Mouse (Mus musculus) hindbrain, embryonic 14.5 days (tissue): ENCODE measurements around the gene Surf4. TPM values are rescaled to one million over a fixed set of nuclear protein-coding genes. Genes with fewer than 3 reads are reported as not detected.
A peak's percentile ranks its signal among the peaks of the same experiment; 100 is the strongest.

Source experiments
- ATAC-seq: fragments of 200-750 bp; cut with Nextera tagmentation; 2 replicates; pipeline ENCODE4 v1.8.0; 2017; ENCODE audit warnings: moderate number of reproducible peaks, mild to moderate bottlenecking, moderate TSS enrichment, moderate library complexity; ENCODE audit not compliant: low FRiP score
- DNase-seq: peaks from one replicate; pipeline ENCODE4 v3.0.0-alpha.2; 2015; ENCODE audit warnings: low spot score
- H3K27ac ChIP-seq: fragments of 300-500 bp; sonication (generic); 2 replicates; pipeline ENCODE4 v1.5.1; 2014; ENCODE audit warnings: mild to moderate bottlenecking, moderate library complexity
- H3K27me3 ChIP-seq: fragments of 300-500 bp; sonication (generic); 2 replicates; pipeline ENCODE4 v1.6.1; 2014; ENCODE audit warnings: mild to moderate bottlenecking, low read length, mixed read lengths; ENCODE audit not compliant: control insufficient read depth, insufficient read depth
- H3K36me3 ChIP-seq: fragments of 300-500 bp; sonication (generic); replicated peaks from 2 replicates; pipeline ENCODE4 v1.6.1; 2014; ENCODE audit not compliant: control insufficient read depth, insufficient read depth
- H3K4me1 ChIP-seq: fragments of 300-500 bp; sonication (generic); replicated peaks from 2 replicates; pipeline ENCODE4 v1.6.1; 2014; ENCODE audit warnings: antibody characterized with exemption, low read length, mixed read lengths; ENCODE audit not compliant: control insufficient read depth, insufficient read depth
- H3K4me2 ChIP-seq: fragments of 300-500 bp; sonication (generic); replicated peaks from 2 replicates; pipeline ENCODE4 v1.6.1; 2014; ENCODE audit warnings: mild to moderate bottlenecking, moderate library complexity
- H3K4me3 ChIP-seq: fragments of 300-500 bp; sonication (generic); replicated peaks from 2 replicates; pipeline ENCODE4 v1.5.1; 2014; ENCODE audit warnings: mild to moderate bottlenecking, low read length
- H3K9ac ChIP-seq: fragments of 300-500 bp; sonication (generic); 2 replicates; pipeline ENCODE4 v1.6.1; 2014
- H3K9me3 ChIP-seq: fragments of 300-500 bp; sonication (generic); 2 replicates; pipeline ENCODE4 v1.6.1; 2016; ENCODE audit warnings: low read length; ENCODE audit not compliant: control insufficient read depth
- WGBS: fragments of 180-500 bp; shearing (Covaris S2); extraction: QIAGEN DNeasy Blood & Tissue Kit; methylation state at CpG from one replicate; pipeline ENCODE4 v1.1.7; 2014; 5-methylcytosine and 5-hydroxymethylcytosine counted together
- polyA plus RNA-seq: library from polyadenylated mRNA; unstranded; fragments of >200 nt; fragmentation: Nextera tagmentation; extraction: Ambion mirVana; gene quantifications from 2 replicates; pipeline ENCODE4 v1.2.1, GENCODE M21; 2014

The Surf4 gene
- 109 and 117 TPM in 2 replicates for polyA plus RNA-seq

- H3K27me3 ChIP-seq: no peaks in the 10 kb centered on the region
- peaks cover 17% of the 10 kb centered on the region for H3K4me1 ChIP-seq
- H3K9ac ChIP-seq: peak within 1 kb of the TSS; percentile 89
- peak within 1 kb of the TSS; percentile 73 for H3K27ac ChIP-seq
- ATAC-seq (peak; percentile 96), DNase-seq (peak; percentile 88)
- H3K4me3 ChIP-seq: peak within 1 kb of the TSS; percentile 71
- WGBS: 1% methylated on average over 62 of the region's 70 CpGs
- H3K4me2 ChIP-seq: peak within 1 kb of the TSS; percentile 94
- H3K36me3 ChIP-seq: 0 out of 2 replicates have a peak, but pooled peaks cover 25% of the 10 kb centered on the region
- no peaks in the 10 kb centered on the region for H3K9me3 ChIP-seq
Observed at GRCm38 (mm10) chr2:26933304-26934055, at the start of gene Surf4, which contains the start of gene Stkld1. Surf4 (minus strand) TSS chr2:26933928. Stkld1 (plus strand) TSS chr2:26934047.

- ATAC-seq: no peak
- Histone ChIP-seq H3K4me1 (no peaks in the 10 kb centered on the region), H3K9ac (no peak overlapping the region), H3K4me3 (no peak overlapping the region), H3K27me3 (no peaks in the 10 kb centered on the region), H3K9me3 (no peaks in the 10 kb centered on the region), H3K4me2 (no peak overlapping the region), H3K36me3 (no peaks in the 10 kb centered on the region), H3K27ac (no peak overlapping the region)
- no peak for DNase-seq
- WGBS: 84% methylated on average over 1 of the region's 1 CpGs
Observed at GRCm38 (mm10) chr2:26980361-26980760, 46.6 kb upstream of the Surf4 start.

DNA sequence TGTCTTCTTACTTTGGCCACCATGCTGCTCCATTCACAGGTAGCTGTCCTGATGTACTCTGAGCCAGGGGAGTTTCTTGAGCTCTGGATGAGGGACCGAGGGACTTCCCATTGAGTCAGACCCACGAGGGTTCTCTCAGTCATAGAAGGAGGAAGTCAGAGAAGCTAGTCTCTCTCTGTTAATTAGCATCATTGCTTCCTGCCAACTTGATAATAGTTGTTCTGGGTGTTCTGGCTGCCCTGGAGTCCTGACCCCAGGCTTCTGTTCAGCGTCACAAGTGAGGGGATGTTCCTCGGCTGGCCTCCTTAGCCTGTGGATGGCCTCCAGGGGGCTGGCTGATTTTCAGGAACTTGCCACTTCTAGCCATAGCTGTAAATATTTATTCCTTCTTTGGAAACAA, 40.2 kb upstream of the Surf4 start:
- Histone ChIP-seq H3K9ac (no peak overlapping the region), H3K36me3 (no peaks in the 10 kb centered on the region), H3K4me3 (no peak overlapping the region), H3K4me1 (no peaks in the 10 kb centered on the region), H3K4me2 (no peak overlapping the region), H3K27me3 (no peaks in the 10 kb centered on the region), H3K27ac (no peak overlapping the region), H3K9me3 (no peaks in the 10 kb centered on the region)
- ATAC-seq (no peak), DNase-seq (no peak)
- WGBS: 65% methylated on average over 4 of the region's 4 CpGs

GRCm38 (mm10) chr2:26973116-26973515, 39.4 kb upstream of the Surf4 start, which contains the start of gene Adamts13:
Adamts13 (plus strand) TSS chr2:26973416.
- no peaks in the 10 kb centered on the region for H3K9me3 ChIP-seq
- H3K36me3 ChIP-seq: no peaks in the 10 kb centered on the region
- no peak within 1 kb of the TSS for H3K4me3 ChIP-seq
- H3K4me2 ChIP-seq: no peak within 1 kb of the TSS
- H3K27me3 ChIP-seq: no peaks in the 10 kb centered on the region
- H3K4me1 ChIP-seq: no peaks in the 10 kb centered on the region
- H3K9ac ChIP-seq: no peak within 1 kb of the TSS
- no peak for ATAC-seq
- no peak for DNase-seq
- no peak within 1 kb of the TSS for H3K27ac ChIP-seq
- WGBS: 76% methylated on average over 3 of the region's 3 CpGs

DNA sequence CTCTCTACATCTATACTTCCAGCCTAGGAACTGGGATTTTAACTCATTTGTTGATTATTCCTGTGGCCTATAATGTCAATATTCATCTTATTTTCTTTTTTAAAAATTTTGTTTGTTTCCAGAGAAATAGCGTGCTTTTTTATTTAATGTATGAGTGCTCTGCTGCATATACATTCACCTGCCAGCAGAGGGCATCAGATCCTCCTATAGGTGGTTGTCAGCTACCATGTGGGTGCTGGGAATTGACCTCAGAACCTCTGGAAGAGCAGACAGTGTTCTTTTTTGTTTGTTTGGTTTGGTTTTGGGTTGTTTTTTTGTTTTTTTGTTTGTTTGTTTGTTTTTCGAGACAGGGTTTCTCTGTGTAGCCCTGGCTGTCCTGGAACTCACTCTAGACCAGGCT, 33.5 kb upstream of the Surf4 start:
- Histone ChIP-seq H3K27ac (no peak overlapping the region), H3K4me3 (no peak overlapping the region), H3K9me3 (no peaks in the 10 kb centered on the region), H3K4me2 (no peak overlapping the region), H3K36me3 (peaks cover 1% of the 10 kb centered on the region), H3K4me1 (peaks cover 16% of the 10 kb centered on the region), H3K27me3 (no peaks in the 10 kb centered on the region), H3K9ac (no peak overlapping the region)
- DNase-seq: no peak
- 72% methylated on average over 2 of the region's 2 CpGs for WGBS
- ATAC-seq: no peak

GRCm38 (mm10) chr2:26964724-26965370, 31.1 kb upstream of the Surf4 start:
- no peaks in the 10 kb centered on the region for H3K27me3 ChIP-seq
- 18% methylated on average over 14 of the region's 14 CpGs for WGBS
- peak overlapping the region; percentile 95 for H3K4me2 ChIP-seq
- peak overlapping the region; percentile 93 for H3K9ac ChIP-seq
- peak overlapping the region; percentile 96 for H3K27ac ChIP-seq
- H3K4me3 ChIP-seq: peak overlapping the region; percentile 84
- H3K36me3 ChIP-seq: peaks cover 16% of the 10 kb centered on the region
- DNase-seq (no peak), ATAC-seq (no peak; the same call in 1 of the 2 replicates)
- no peaks in the 10 kb centered on the region for H3K9me3 ChIP-seq
- peaks cover 16% of the 10 kb centered on the region for H3K4me1 ChIP-seq

DNA sequence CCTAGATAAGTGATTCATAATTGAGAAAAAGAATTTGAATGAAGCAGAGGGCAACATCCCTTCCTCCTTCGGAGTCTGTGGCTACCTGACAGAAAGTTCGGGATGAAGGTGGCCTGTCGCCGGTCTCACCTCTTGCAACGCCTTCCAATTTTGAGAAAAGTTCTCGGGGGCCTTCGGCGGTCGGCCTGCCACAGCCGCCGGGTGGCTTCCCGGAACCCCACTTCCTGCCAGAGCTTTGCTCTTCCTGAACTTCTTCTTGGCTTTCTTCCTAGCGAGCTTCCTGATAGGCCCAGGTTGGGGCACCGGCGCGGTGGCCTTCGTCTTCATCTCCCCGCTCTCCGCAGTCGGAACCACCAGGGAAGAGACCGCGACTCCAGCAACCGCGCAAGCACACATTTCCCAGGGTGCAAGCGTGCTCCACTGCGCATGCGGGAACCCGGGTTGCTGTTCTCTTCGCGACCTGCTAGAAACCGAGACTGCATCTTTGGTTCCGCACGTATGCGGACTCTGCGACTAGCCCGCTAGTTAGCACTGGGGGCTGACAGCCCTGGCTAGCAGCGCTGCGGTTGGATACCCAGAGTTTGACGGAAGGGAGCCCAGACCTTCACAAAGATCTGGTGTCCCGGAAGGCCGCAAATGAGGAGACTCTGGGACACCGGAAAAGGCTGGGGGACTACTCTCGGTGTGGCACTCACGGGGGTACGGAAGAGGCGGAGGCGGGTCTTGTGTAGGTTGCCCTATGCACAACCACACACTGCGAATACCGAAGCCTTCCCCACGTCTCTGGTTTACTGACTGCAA, 30.4 kb upstream of the Surf4 start, which contains the start of gene Rexo4:
TSS of gene Rexo4 (minus strand) at position 464 of the 801 bp plus-strand sequence.
- Histone ChIP-seq H3K4me1 (peaks cover 16% of the 10 kb centered on the region), H3K36me3 (peaks cover 21% of the 10 kb centered on the region), H3K4me2 (peak within 1 kb of the TSS; percentile 95), H3K9me3 (no peaks in the 10 kb centered on the region), H3K27me3 (no peaks in the 10 kb centered on the region), H3K27ac (peak within 1 kb of the TSS; percentile 96), H3K4me3 (peak within 1 kb of the TSS; percentile 84), H3K9ac (peak within 1 kb of the TSS; percentile 93)
- WGBS: under 1% methylated on average over 50 of the region's 50 CpGs
- ATAC-seq (peak; percentile 98), DNase-seq (peak; percentile 98)

- Histone ChIP-seq H3K4me2 (no peak overlapping the region), H3K27ac (no peak overlapping the region), H3K36me3 (peaks cover 53% of the 10 kb centered on the region), H3K4me1 (peaks cover 16% of the 10 kb centered on the region), H3K9me3 (no peaks in the 10 kb centered on the region), H3K27me3 (no peaks in the 10 kb centered on the region), H3K4me3 (no peak overlapping the region), H3K9ac (no peak overlapping the region)
- WGBS: 70% methylated on average over 4 of the region's 4 CpGs
- DNase-seq: peak; percentile 27
- ATAC-seq: no peak
Observed at GRCm38 (mm10) chr2:26960756-26961155, 27.0 kb upstream of the Surf4 start.

GRCm38 (mm10) chr2:26957488-26957859, 23.7 kb upstream of the Surf4 start:
- Histone ChIP-seq H3K4me3 (no peak overlapping the region), H3K9me3 (no peaks in the 10 kb centered on the region), H3K27ac (no peak overlapping the region), H3K27me3 (no peaks in the 10 kb centered on the region), H3K4me1 (no peaks in the 10 kb centered on the region; the same call in 1 of the 2 replicates), H3K9ac (no peak overlapping the region), H3K36me3 (peaks cover 86% of the 10 kb centered on the region), H3K4me2 (no peak overlapping the region)
- no peak for ATAC-seq
- DNase-seq: no peak
- WGBS: 90% methylated on average over 2 of the region's 2 CpGs
